In the genomic region with DNA sequence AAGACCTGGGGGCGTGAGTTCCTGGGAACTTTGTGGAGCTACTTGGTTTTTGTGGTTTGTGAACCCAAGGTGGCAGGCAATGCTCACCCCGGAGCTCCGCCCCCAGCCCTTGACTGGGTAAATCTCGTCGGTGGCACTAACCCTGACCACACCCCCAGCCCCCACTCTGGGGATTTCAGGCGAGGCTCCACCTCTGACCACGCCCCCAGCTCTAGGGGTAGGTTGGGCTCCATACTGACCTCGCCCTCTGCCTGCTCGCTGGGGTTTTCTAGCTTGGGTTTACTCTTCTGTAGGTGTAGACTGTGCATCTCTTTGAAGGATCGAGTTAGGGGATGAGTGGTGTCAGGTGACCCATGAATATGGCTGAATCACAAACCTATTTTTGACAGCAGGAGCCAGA, we compare ENCODE assay signal across 8 mouse cellular contexts. TPM values are rescaled to one million over a fixed set of nuclear protein-coding genes. Genes with fewer than 3 reads are reported as not detected.
DNase-seq lines count a peak whose midpoint lies in the region; ATAC-seq and TF ChIP-seq lines count a peak whose summit lies in the region.

No protein-coding gene starts in this region.

- no peak overlapping the region for H3K4me3 ChIP-seq in intestine, embryonic 14.5 days (ENCODE audit: low read depth, low read length)
- H3K4me3 ChIP-seq in intestine, postnatal 0 days (ENCODE audit: low read depth, low read length) = no peak overlapping the region
- H3K4me3 ChIP-seq in embryonic facial prominence, embryonic 10.5 days = 0 out of 2 replicates have a peak overlapping the region, but pooled peaks have one; percentile 8
- no peak overlapping the region for H3K4me3 ChIP-seq in kidney, postnatal 0 days (replicated peaks; ENCODE audit: low read depth, low read length)
- peak overlapping the region; percentile 71 for H3K4me3 ChIP-seq in megakaryocyte, embryonic 14.5 days (replicated peaks)

- WGBS in intestine, embryonic 14.5 days = 12% methylated on average over 10 of the region's 10 CpGs
- 9% methylated on average over 10 of the region's 10 CpGs for WGBS in intestine, postnatal 0 days
- 10% methylated on average over 10 of the region's 10 CpGs for WGBS in embryonic facial prominence, embryonic 10.5 days
- 7% methylated on average over 10 of the region's 10 CpGs for WGBS in kidney, postnatal 0 days

- no peak overlapping the region for H3K9ac ChIP-seq in intestine, embryonic 14.5 days (ENCODE audit: low read length)
- no peak overlapping the region for H3K9ac ChIP-seq in intestine, postnatal 0 days (ENCODE audit: low read depth, low read length)
- H3K9ac ChIP-seq in kidney, postnatal 0 days (ENCODE audit: low read depth, low read length) = no peak overlapping the region

- H3K9me3 ChIP-seq in intestine, embryonic 14.5 days (ENCODE audit: control insufficient read depth, low read length) = no peaks in the 10 kb centered on the region
- no peaks in the 10 kb centered on the region for H3K9me3 ChIP-seq in intestine, postnatal 0 days (ENCODE audit: control insufficient read depth)
- no peaks in the 10 kb centered on the region for H3K9me3 ChIP-seq in embryonic facial prominence, embryonic 10.5 days
- no peaks in the 10 kb centered on the region for H3K9me3 ChIP-seq in kidney, postnatal 0 days (replicated peaks; ENCODE audit: low read length)
- H3K9me3 ChIP-seq in megakaryocyte, embryonic 14.5 days = no peaks in the 10 kb centered on the region

- ATAC-seq in intestine, embryonic 14.5 days (replicated peaks; ENCODE audit: low FRiP score, low TSS enrichment, low read depth) = peak; percentile 40; the same call in 1 of the 2 replicates
- no peak for ATAC-seq in intestine, postnatal 0 days
- ATAC-seq in kidney, postnatal 0 days (replicated peaks; ENCODE audit: low FRiP score, low read depth) = peak; percentile 60; the same call in 1 of the 2 replicates

- H3K27me3 ChIP-seq in intestine, embryonic 14.5 days (replicated peaks; ENCODE audit: control insufficient read depth, insufficient read depth, low read length) = peaks cover 24% of the 10 kb centered on the region
- H3K27me3 ChIP-seq in intestine, postnatal 0 days (replicated peaks; ENCODE audit: control insufficient read depth, insufficient read depth, low read length) = peaks cover 18% of the 10 kb centered on the region
- H3K27me3 ChIP-seq in embryonic facial prominence, embryonic 10.5 days (replicated peaks; ENCODE audit: low read depth, poor library complexity, severe bottlenecking) = peaks cover 30% of the 10 kb centered on the region
- H3K27me3 ChIP-seq in kidney, postnatal 0 days (ENCODE audit: insufficient read depth, low read length) = peaks cover 14% of the 10 kb centered on the region
- H3K27me3 ChIP-seq in megakaryocyte, embryonic 14.5 days (replicated peaks) = peaks cover 37% of the 10 kb centered on the region

- H3K36me3 ChIP-seq in intestine, embryonic 14.5 days (ENCODE audit: control insufficient read depth, insufficient read depth, low read length) = peaks cover 22% of the 10 kb centered on the region
- H3K36me3 ChIP-seq in intestine, postnatal 0 days (ENCODE audit: control insufficient read depth, insufficient read depth) = peaks cover 22% of the 10 kb centered on the region
- peaks cover 34% of the 10 kb centered on the region for H3K36me3 ChIP-seq in embryonic facial prominence, embryonic 10.5 days (replicated peaks)
- peaks cover 19% of the 10 kb centered on the region; the same call in 1 of the 2 replicates for H3K36me3 ChIP-seq in kidney, postnatal 0 days (ENCODE audit: insufficient read depth, low read length)
- peaks cover 34% of the 10 kb centered on the region for H3K36me3 ChIP-seq in megakaryocyte, embryonic 14.5 days (replicated peaks; ENCODE audit: low read length)

- H3K4me1 ChIP-seq in intestine, embryonic 14.5 days (replicated peaks; ENCODE audit: control insufficient read depth, insufficient read depth, low read length) = 0 out of 2 replicates have a peak, but pooled peaks cover 4% of the 10 kb centered on the region
- H3K4me1 ChIP-seq in intestine, postnatal 0 days (replicated peaks; ENCODE audit: control insufficient read depth, insufficient read depth, low read length) = no peaks in the 10 kb centered on the region
- peaks cover 26% of the 10 kb centered on the region for H3K4me1 ChIP-seq in embryonic facial prominence, embryonic 10.5 days
- H3K4me1 ChIP-seq in kidney, postnatal 0 days (replicated peaks; ENCODE audit: insufficient read depth, low read length) = 0 out of 2 replicates have a peak, but pooled peaks cover under 1% of the 10 kb centered on the region
- H3K4me1 ChIP-seq in megakaryocyte, embryonic 14.5 days = peaks cover 38% of the 10 kb centered on the region

- H3K27ac ChIP-seq in intestine, embryonic 14.5 days (ENCODE audit: low read depth) = no peak overlapping the region
- H3K27ac ChIP-seq in intestine, postnatal 0 days (ENCODE audit: low read depth, low read length) = no peak overlapping the region
- H3K27ac ChIP-seq in embryonic facial prominence, embryonic 10.5 days (replicated peaks) = no peak overlapping the region
- no peak overlapping the region for H3K27ac ChIP-seq in kidney, postnatal 0 days

- no peak for DNase-seq in intestine, embryonic 14.5 days (ENCODE audit: low spot score)
- peak; percentile 57 for DNase-seq in embryonic facial prominence, embryonic 10.5 days (ENCODE audit: low spot score)
- DNase-seq in kidney, postnatal 0 days (ENCODE audit: low spot score) = peak; percentile 62
- DNase-seq in thymus, postnatal 36 days = peak; percentile 73 to 82
- no peak for DNase-seq in frontal cortex, postnatal 25 days (ENCODE audit: low spot score in 2 of 2)
- DNase-seq in layer of hippocampus, adult 11-12 months (ENCODE audit: low spot score) = no peak

- H3K4me2 ChIP-seq in intestine, embryonic 14.5 days (ENCODE audit: low read length) = no peak overlapping the region
- H3K4me2 ChIP-seq in intestine, postnatal 0 days (replicated peaks; ENCODE audit: low read depth) = no peak overlapping the region
- H3K4me2 ChIP-seq in kidney, postnatal 0 days (ENCODE audit: low read length) = no peak overlapping the region

- TF ChIP-seq CTCF in intestine, postnatal 0 days (IDR thresholded peaks at IDR 0.05; ENCODE audit: low read depth) = no peak
- no peak for TF ChIP-seq CTCF in kidney, postnatal 0 days (IDR thresholded peaks at IDR 0.05; ENCODE audit: low read depth)

RNA-seq across cellular contexts. Expression of a gene that starts 4.7 kb away (rescaled TPM):
- 0.07 and 0.20 TPM in 2 replicates for polyA plus RNA-seq in intestine, embryonic 14.5 days (2014; fragmentation: Nextera tagmentation; extraction: Ambion mirVana)
- 0.04 TPM in 1 of 2 replicates, not detected in the other for polyA plus RNA-seq in intestine, postnatal 0 days (2015; fragmentation: Nextera tagmentation; extraction: Ambion mirVana)
- polyA plus RNA-seq in embryonic facial prominence, embryonic 10.5 days (2016; fragmentation: Nextera tagmentation; extraction: Ambion mirVana) = 1.3 and 1.6 TPM in 2 replicates
- polyA plus RNA-seq in kidney, postnatal 0 days (2015; fragmentation: Nextera tagmentation; extraction: Ambion mirVana) = 0.61 and 0.89 TPM in 2 replicates
- 0.04 TPM in 1 of 2 replicates, not detected in the other for polyA plus RNA-seq in megakaryocyte, embryonic 14.5 days (2012; ENCODE audit: insufficient read depth, low replicate concordance)

RNA-seq across cellular contexts. Expression of a gene that starts 6.4 kb away (rescaled TPM):
- polyA plus RNA-seq in intestine, embryonic 14.5 days (2014; fragmentation: Nextera tagmentation; extraction: Ambion mirVana) = 406 and 412 TPM in 2 replicates
- 129 and 130 TPM in 2 replicates for polyA plus RNA-seq in intestine, postnatal 0 days (2015; fragmentation: Nextera tagmentation; extraction: Ambion mirVana)
- polyA plus RNA-seq in embryonic facial prominence, embryonic 10.5 days (2016; fragmentation: Nextera tagmentation; extraction: Ambion mirVana) = 364 TPM in 2 replicates
- polyA plus RNA-seq in kidney, postnatal 0 days (2015; fragmentation: Nextera tagmentation; extraction: Ambion mirVana) = 269 and 270 TPM in 2 replicates
- polyA plus RNA-seq in megakaryocyte, embryonic 14.5 days (2012; ENCODE audit: insufficient read depth, low replicate concordance) = 6.8 and 219 TPM in 2 replicates

RNA-seq across cellular contexts. Expression of a gene that starts 6.5 kb away (rescaled TPM):
- polyA plus RNA-seq in intestine, embryonic 14.5 days (2014; fragmentation: Nextera tagmentation; extraction: Ambion mirVana) = 27.0 and 30.6 TPM in 2 replicates
- 12.9 and 13.4 TPM in 2 replicates for polyA plus RNA-seq in intestine, postnatal 0 days (2015; fragmentation: Nextera tagmentation; extraction: Ambion mirVana)
- polyA plus RNA-seq in embryonic facial prominence, embryonic 10.5 days (2016; fragmentation: Nextera tagmentation; extraction: Ambion mirVana) = 45.2 and 45.3 TPM in 2 replicates
- 34.3 and 36.1 TPM in 2 replicates for polyA plus RNA-seq in kidney, postnatal 0 days (2015; fragmentation: Nextera tagmentation; extraction: Ambion mirVana)
- polyA plus RNA-seq in megakaryocyte, embryonic 14.5 days (2012; ENCODE audit: insufficient read depth, low replicate concordance) = 33.4 and 118 TPM in 2 replicates

RNA-seq across cellular contexts. Expression of a gene that starts 22.1 kb away (rescaled TPM):
- 1,692 and 1,787 TPM in 2 replicates for polyA plus RNA-seq in intestine, embryonic 14.5 days (2014; fragmentation: Nextera tagmentation; extraction: Ambion mirVana)
- polyA plus RNA-seq in intestine, postnatal 0 days (2015; fragmentation: Nextera tagmentation; extraction: Ambion mirVana) = 1,008 and 1,019 TPM in 2 replicates
- polyA plus RNA-seq in embryonic facial prominence, embryonic 10.5 days (2016; fragmentation: Nextera tagmentation; extraction: Ambion mirVana) = 2,205 and 2,316 TPM in 2 replicates
- polyA plus RNA-seq in kidney, postnatal 0 days (2015; fragmentation: Nextera tagmentation; extraction: Ambion mirVana) = 1,422 and 1,480 TPM in 2 replicates
- polyA plus RNA-seq in megakaryocyte, embryonic 14.5 days (2012; ENCODE audit: insufficient read depth, low replicate concordance) = 2,272 and 5,289 TPM in 2 replicates

RNA-seq across cellular contexts. Expression of a gene that starts 23.1 kb away (rescaled TPM):
- 0.04 TPM in 1 of 2 replicates, not detected in the other for polyA plus RNA-seq in intestine, embryonic 14.5 days (2014; fragmentation: Nextera tagmentation; extraction: Ambion mirVana)
- polyA plus RNA-seq in intestine, postnatal 0 days (2015; fragmentation: Nextera tagmentation; extraction: Ambion mirVana) = not detected in 2 replicates
- polyA plus RNA-seq in embryonic facial prominence, embryonic 10.5 days (2016; fragmentation: Nextera tagmentation; extraction: Ambion mirVana) = 0.06 and 0.10 TPM in 2 replicates
- polyA plus RNA-seq in kidney, postnatal 0 days (2015; fragmentation: Nextera tagmentation; extraction: Ambion mirVana) = 0.04 TPM in 1 of 2 replicates, not detected in the other
- polyA plus RNA-seq in megakaryocyte, embryonic 14.5 days (2012; ENCODE audit: insufficient read depth, low replicate concordance) = 0.08 TPM in 1 of 2 replicates, not detected in the other

Comparison
In these comparisons a context has a peak if more than half of its experiments do, and no peak if none do; other contexts are left out.
1. DNase-seq: peak in embryonic facial prominence, embryonic 10.5 days (single experiment), kidney, postnatal 0 days (single experiment) and thymus, postnatal 36 days (2 of 2); none in intestine, embryonic 14.5 days (single experiment), frontal cortex, postnatal 25 days (0 of 2) and layer of hippocampus, adult 11-12 months (single experiment).
2. H3K4me3 ChIP-seq: peak in embryonic facial prominence, embryonic 10.5 days (single experiment) and megakaryocyte, embryonic 14.5 days (single experiment); none in intestine, embryonic 14.5 days (single experiment), intestine, postnatal 0 days (single experiment) and kidney, postnatal 0 days (single experiment).